Mouse (Mus musculus) neural tube, embryonic 14.5 days (tissue): ENCODE results near the gene Akr1b10. TPM values are rescaled to one million over a fixed set of nuclear protein-coding genes. Genes with fewer than 3 reads are reported as not detected.

ENCODE experiments used
- ATAC-seq: fragments of 200-750 bp; cut with Nextera tagmentation; 2 replicates; pipeline ENCODE4 v1.8.0; 2017; ENCODE audit warnings: low read depth, mild to moderate bottlenecking, moderate TSS enrichment, moderate library complexity
- H3K27ac ChIP-seq: fragments of 300-500 bp; sonication (generic); 2 replicates; pipeline ENCODE4 v1.5.1; 2014; ENCODE audit warnings: low read depth, mild to moderate bottlenecking, control low read depth, low read length, moderate library complexity, mixed read lengths
- H3K27me3 ChIP-seq: fragments of 300-500 bp; sonication (generic); 2 replicates; pipeline ENCODE4 v1.6.1; 2014; ENCODE audit warnings: low read length; ENCODE audit not compliant: control insufficient read depth, insufficient read depth
- H3K36me3 ChIP-seq: fragments of 300-500 bp; sonication (generic); 2 replicates; pipeline ENCODE4 v1.6.1; 2014; ENCODE audit warnings: low read length, mixed read lengths; ENCODE audit not compliant: control insufficient read depth, insufficient read depth
- H3K4me1 ChIP-seq: fragments of 300-500 bp; sonication (generic); 2 replicates; pipeline ENCODE4 v1.6.1; 2014; ENCODE audit warnings: low read length; ENCODE audit not compliant: control insufficient read depth, insufficient read depth
- H3K4me2 ChIP-seq: fragments of 300-500 bp; sonication (generic); 2 replicates; pipeline ENCODE4 v1.6.1; 2014; ENCODE audit warnings: mild to moderate bottlenecking, low read depth, low read length, control low read depth
- H3K4me3 ChIP-seq: fragments of 300-500 bp; sonication (generic); 2 replicates; pipeline ENCODE4 v1.5.1; 2014; ENCODE audit warnings: low read depth, low read length, control low read depth, mixed read lengths
- H3K9ac ChIP-seq: fragments of 300-500 bp; sonication (generic); replicated peaks from 2 replicates; pipeline ENCODE4 v1.6.1; 2014; ENCODE audit warnings: low read depth, mild to moderate bottlenecking, control low read depth, low read length, mixed read lengths
- H3K9me3 ChIP-seq: fragments of 300-500 bp; sonication (generic); 2 replicates; pipeline ENCODE4 v1.6.1; 2016; ENCODE audit warnings: low read length; ENCODE audit not compliant: control insufficient read depth
- WGBS: fragments of 180-500 bp; shearing (Covaris S2); extraction: QIAGEN DNeasy Blood & Tissue Kit; methylation state at CpG from one replicate; pipeline ENCODE4 v1.1.7; 2014; 5-methylcytosine and 5-hydroxymethylcytosine counted together
- polyA plus RNA-seq: library from polyadenylated mRNA; unstranded; fragments of >200 nt; fragmentation: Nextera tagmentation; extraction: Ambion mirVana; gene quantifications from 2 replicates; pipeline ENCODE4 v1.2.1, GENCODE M21; 2014

Gene Akr1b10
- 10.1 and 14.0 TPM in 2 replicates for polyA plus RNA-seq

- peak; percentile 69; the same call in 1 of the 2 replicates for ATAC-seq
- Histone ChIP-seq H3K4me2 (peak within 1 kb of the TSS; percentile 40), H3K9ac (peak within 1 kb of the TSS; percentile 46), H3K27ac (0 out of 2 replicates have a peak within 1 kb of the TSS, but pooled peaks have one; percentile 34), H3K27me3 (no peaks in the 10 kb centered on the region), H3K4me1 (no peaks in the 10 kb centered on the region), H3K36me3 (no peaks in the 10 kb centered on the region), H3K9me3 (no peaks in the 10 kb centered on the region), H3K4me3 (peak within 1 kb of the TSS; percentile 27)
- whole genome bisulfite sequencing = 2% methylated on average over 17 of the region's 17 CpGs
These were observed at the start of gene Akr1b10 for GRCm38 (mm10) chr6:34384110-34384661. Gene Akr1b10 (plus strand): TSS chr6:34384218.

GRCm38 (mm10) chr6:34334673-34335072 lies 49.3 kb upstream of the Akr1b10 start:
- whole genome bisulfite sequencing = 88% methylated on average over 5 of the region's 5 CpGs
- H3K9ac ChIP-seq = no peak overlapping the region
- H3K9me3 ChIP-seq = no peaks in the 10 kb centered on the region
- H3K27me3 ChIP-seq = no peaks in the 10 kb centered on the region
- ATAC-seq = no peak
- no peaks in the 10 kb centered on the region for H3K4me1 ChIP-seq
- H3K4me3 ChIP-seq = no peak overlapping the region
- H3K4me2 ChIP-seq = no peak overlapping the region
- H3K36me3 ChIP-seq = no peaks in the 10 kb centered on the region
- no peak overlapping the region for H3K27ac ChIP-seq

GRCm38 (mm10) chr6:34337799-34338198 lies 46.2 kb upstream of the Akr1b10 start:
- H3K9ac ChIP-seq = no peak overlapping the region
- no peak for ATAC-seq
- no peaks in the 10 kb centered on the region for H3K27me3 ChIP-seq
- H3K4me3 ChIP-seq = no peak overlapping the region
- no peaks in the 10 kb centered on the region for H3K36me3 ChIP-seq
- WGBS = 85% methylated on average over 2 of the region's 2 CpGs
- no peaks in the 10 kb centered on the region for H3K9me3 ChIP-seq
- no peak overlapping the region for H3K27ac ChIP-seq
- no peaks in the 10 kb centered on the region for H3K4me1 ChIP-seq
- H3K4me2 ChIP-seq = no peak overlapping the region

- 94% methylated on average over 4 of the region's 4 CpGs for WGBS
- Histone ChIP-seq H3K27me3 (no peaks in the 10 kb centered on the region), H3K4me1 (no peaks in the 10 kb centered on the region), H3K4me2 (no peak overlapping the region), H3K9me3 (no peaks in the 10 kb centered on the region), H3K27ac (no peak overlapping the region), H3K4me3 (no peak overlapping the region), H3K9ac (no peak overlapping the region), H3K36me3 (no peaks in the 10 kb centered on the region)
- no peak for ATAC-seq
These were observed 42.0 kb upstream of the Akr1b10 start for GRCm38 (mm10) chr6:34341991-34342390.

GRCm38 (mm10) chr6:34342476-34342875 lies 41.5 kb upstream of the Akr1b10 start:
- H3K4me2 ChIP-seq = no peak overlapping the region
- 77% methylated on average over 2 of the region's 2 CpGs for WGBS
- no peak overlapping the region for H3K9ac ChIP-seq
- H3K4me1 ChIP-seq = no peaks in the 10 kb centered on the region
- H3K36me3 ChIP-seq = no peaks in the 10 kb centered on the region
- no peak overlapping the region for H3K4me3 ChIP-seq
- no peaks in the 10 kb centered on the region for H3K27me3 ChIP-seq
- no peak overlapping the region for H3K27ac ChIP-seq
- ATAC-seq = no peak
- H3K9me3 ChIP-seq = no peaks in the 10 kb centered on the region

- H3K36me3 ChIP-seq = no peaks in the 10 kb centered on the region
- H3K9me3 ChIP-seq = no peaks in the 10 kb centered on the region
- no peak overlapping the region for H3K4me3 ChIP-seq
- H3K4me2 ChIP-seq = no peak overlapping the region
- no peak overlapping the region for H3K9ac ChIP-seq
- H3K27ac ChIP-seq = no peak overlapping the region
- no peak for ATAC-seq
- no peaks in the 10 kb centered on the region for H3K4me1 ChIP-seq
- WGBS = 90% methylated on average over 6 of the region's 6 CpGs
- no peaks in the 10 kb centered on the region for H3K27me3 ChIP-seq
These were observed 40.6 kb upstream of the Akr1b10 start for GRCm38 (mm10) chr6:34343426-34343825.

GRCm38 (mm10) chr6:34344135-34344850 lies 39.7 kb upstream of the Akr1b10 start:
- Histone ChIP-seq H3K9me3 (no peaks in the 10 kb centered on the region), H3K9ac (no peak overlapping the region), H3K27me3 (no peaks in the 10 kb centered on the region), H3K27ac (no peak overlapping the region), H3K4me1 (no peaks in the 10 kb centered on the region), H3K4me3 (no peak overlapping the region), H3K4me2 (no peak overlapping the region), H3K36me3 (no peaks in the 10 kb centered on the region)
- WGBS = 44% methylated on average over 10 of the region's 10 CpGs
- no peak for ATAC-seq

GRCm38 (mm10) chr6:34344935-34345334 lies 39.1 kb upstream of the Akr1b10 start:
- H3K27ac ChIP-seq = no peak overlapping the region
- no peak overlapping the region for H3K4me2 ChIP-seq
- no peak for ATAC-seq
- no peaks in the 10 kb centered on the region for H3K27me3 ChIP-seq
- H3K36me3 ChIP-seq = no peaks in the 10 kb centered on the region
- no peaks in the 10 kb centered on the region for H3K4me1 ChIP-seq
- no peaks in the 10 kb centered on the region for H3K9me3 ChIP-seq
- WGBS = 30% methylated on average over 9 of the region's 9 CpGs
- H3K4me3 ChIP-seq = no peak overlapping the region
- H3K9ac ChIP-seq = no peak overlapping the region

GRCm38 (mm10) chr6:34346096-34346898 lies 37.7 kb upstream of the Akr1b10 start:
- WGBS = 55% methylated on average over 14 of the region's 14 CpGs
- H3K27ac ChIP-seq = no peak overlapping the region
- H3K9ac ChIP-seq = no peak overlapping the region

More at GRCm38 (mm10) chr6:34346096-34346898, 37.7 kb upstream of the Akr1b10 start:
- H3K4me2 ChIP-seq = no peak overlapping the region
- no peak overlapping the region for H3K4me3 ChIP-seq
- no peaks in the 10 kb centered on the region for H3K27me3 ChIP-seq
- no peaks in the 10 kb centered on the region for H3K36me3 ChIP-seq
- peak; percentile 82; the same call in 1 of the 2 replicates for ATAC-seq
- no peaks in the 10 kb centered on the region for H3K4me1 ChIP-seq
- no peaks in the 10 kb centered on the region for H3K9me3 ChIP-seq
